Mouse (Mus musculus): ENCODE results near the gene Stox2.

Stox2 gene

GRCm38 (mm10) chr8:47380075-47380474 lies 66.1 kb downstream of the Stox2 start:
- TF ChIP-seq GATA4 (IDR thresholded peaks at IDR 0.05; ENCODE audit: insufficient replicate concordance, low read length), result no peak

GRCm38 (mm10) chr8:47376651-47377050 lies 69.5 kb downstream of the Stox2 start:
- TF ChIP-seq GATA4 (IDR thresholded peaks at IDR 0.05; ENCODE audit: insufficient replicate concordance, low read length), result no peak

GRCm38 (mm10) chr8:47373757-47374156 lies 72.4 kb downstream of the Stox2 start:
- no peak for TF ChIP-seq GATA4 (IDR thresholded peaks at IDR 0.05; ENCODE audit: insufficient replicate concordance, low read length)

- no peak for TF ChIP-seq GATA4 (IDR thresholded peaks at IDR 0.05; ENCODE audit: insufficient replicate concordance, low read length)
Measured at GRCm38 (mm10) chr8:47371539-47371938, 74.6 kb downstream of the Stox2 start.

GRCm38 (mm10) chr8:47371081-47371480 lies 75.1 kb downstream of the Stox2 start:
- no peak for TF ChIP-seq GATA4 (IDR thresholded peaks at IDR 0.05; ENCODE audit: insufficient replicate concordance, low read length)

- TF ChIP-seq GATA4 (IDR thresholded peaks at IDR 0.05; ENCODE audit: insufficient replicate concordance, low read length), result no peak
Measured at GRCm38 (mm10) chr8:47370421-47371080, 75.6 kb downstream of the Stox2 start.

- TF ChIP-seq GATA4 (IDR thresholded peaks at IDR 0.05; ENCODE audit: insufficient replicate concordance, low read length), result no peak
Measured at GRCm38 (mm10) chr8:47369949-47370348, 76.2 kb downstream of the Stox2 start.

- TF ChIP-seq GATA4 (IDR thresholded peaks at IDR 0.05; ENCODE audit: insufficient replicate concordance, low read length), result no peak
Measured at GRCm38 (mm10) chr8:47369044-47369769, 77.0 kb downstream of the Stox2 start.

GRCm38 (mm10) chr8:47367029-47367428 lies 79.1 kb downstream of the Stox2 start:
- TF ChIP-seq GATA4 (IDR thresholded peaks at IDR 0.05; ENCODE audit: insufficient replicate concordance, low read length), result no peak

- TF ChIP-seq GATA4 (IDR thresholded peaks at IDR 0.05; ENCODE audit: insufficient replicate concordance, low read length), result peak; percentile 72; the same call in 1 of the 2 replicates
Measured at GRCm38 (mm10) chr8:47363271-47363670, 82.9 kb downstream of the Stox2 start.

GRCm38 (mm10) chr8:47355340-47355906 lies 90.7 kb downstream of the Stox2 start:
- TF ChIP-seq GATA4 (IDR thresholded peaks at IDR 0.05; ENCODE audit: insufficient replicate concordance, low read length), result no peak

- no peak for TF ChIP-seq GATA4 (IDR thresholded peaks at IDR 0.05; ENCODE audit: insufficient replicate concordance, low read length)
Measured at GRCm38 (mm10) chr8:47354523-47355168, 91.5 kb downstream of the Stox2 start.

- TF ChIP-seq GATA4 (IDR thresholded peaks at IDR 0.05; ENCODE audit: insufficient replicate concordance, low read length), result no peak
Measured at GRCm38 (mm10) chr8:47351914-47352701, 94.1 kb downstream of the Stox2 start.

GRCm38 (mm10) chr8:47349082-47349481 lies 97.1 kb downstream of the Stox2 start:
- TF ChIP-seq GATA4 (IDR thresholded peaks at IDR 0.05; ENCODE audit: insufficient replicate concordance, low read length), result no peak

GRCm38 (mm10) chr8:47347809-47348208 lies 98.4 kb downstream of the Stox2 start:
- no peak for TF ChIP-seq GATA4 (IDR thresholded peaks at IDR 0.05; ENCODE audit: insufficient replicate concordance, low read length)
